In genomic region chr1:98545372-98545771, GRCm38 (mm10) we compare ENCODE assay signal across 19 mouse cellular contexts.
"Had no signal": no experiment of that assay in that cellular context is flagged by ENCODE, and none has a peak within 500 bp of the region (broad histone marks: within the 10 kb centered on the region; RNA-seq: fewer than 3 reads in every experiment).

No protein-coding gene starts in this region.

- H3K4me3 ChIP-seq: liver, embryonic 15.5 days; lung, embryonic 15.5 days; myocyte; neural tube, embryonic 13.5 days; neural tube, embryonic 15.5 days; stomach, embryonic 15.5 days had no signal

- DNase-seq: liver, postnatal 0 days; lung, adult 2 months; lung, postnatal 4 days; midbrain, embryonic 14.5 days; retina, postnatal 1 day; right cerebral cortex, postnatal 14 days; thymus, adult 2 months; thymus, postnatal 25 days; thymus, postnatal 4 days had no signal

- H3K36me3 ChIP-seq: liver, embryonic 15.5 days; lung, embryonic 15.5 days; neural tube, embryonic 13.5 days; neural tube, embryonic 15.5 days; stomach, embryonic 15.5 days had no signal

- H3K27ac ChIP-seq: liver, embryonic 15.5 days; lung, embryonic 15.5 days; neural tube, embryonic 13.5 days; neural tube, embryonic 15.5 days; stomach, embryonic 15.5 days; stomach, postnatal 0 days had no signal

- H3K27me3 ChIP-seq: liver, embryonic 15.5 days; lung, embryonic 15.5 days; neural tube, embryonic 13.5 days; neural tube, embryonic 15.5 days; stomach, embryonic 15.5 days had no signal

- ATAC-seq: liver, postnatal 0 days; lung, postnatal 0 days; midbrain, embryonic 16.5 days had no signal

- H3K4me1 ChIP-seq: liver, embryonic 15.5 days; lung, embryonic 15.5 days; neural tube, embryonic 13.5 days; neural tube, embryonic 15.5 days; stomach, embryonic 15.5 days had no signal

- H3K9ac ChIP-seq: liver, embryonic 15.5 days; liver, postnatal 0 days; lung, embryonic 15.5 days; neural tube, embryonic 13.5 days; neural tube, embryonic 15.5 days; stomach, embryonic 15.5 days had no signal

- H3K9me3 ChIP-seq: liver, embryonic 15.5 days; lung, embryonic 15.5 days; neural tube, embryonic 13.5 days; neural tube, embryonic 15.5 days; stomach, embryonic 15.5 days had no signal

- H3K4me2 ChIP-seq: liver, embryonic 15.5 days; lung, embryonic 15.5 days; midbrain, embryonic 11.5 days; neural tube, embryonic 13.5 days; neural tube, embryonic 15.5 days; stomach, embryonic 15.5 days had no signal
